Mouse (Mus musculus): Measurements from ENCODE around the gene Homer1. TPM values are rescaled to one million over a fixed set of nuclear protein-coding genes. Genes with fewer than 3 reads are reported as not detected.
A peak's percentile ranks its signal among the peaks of the same experiment; 100 is the strongest.

Gene Homer1
- polyA plus RNA-seq, 1 experiment from 2014 or later: 12.3 TPM

DNA sequence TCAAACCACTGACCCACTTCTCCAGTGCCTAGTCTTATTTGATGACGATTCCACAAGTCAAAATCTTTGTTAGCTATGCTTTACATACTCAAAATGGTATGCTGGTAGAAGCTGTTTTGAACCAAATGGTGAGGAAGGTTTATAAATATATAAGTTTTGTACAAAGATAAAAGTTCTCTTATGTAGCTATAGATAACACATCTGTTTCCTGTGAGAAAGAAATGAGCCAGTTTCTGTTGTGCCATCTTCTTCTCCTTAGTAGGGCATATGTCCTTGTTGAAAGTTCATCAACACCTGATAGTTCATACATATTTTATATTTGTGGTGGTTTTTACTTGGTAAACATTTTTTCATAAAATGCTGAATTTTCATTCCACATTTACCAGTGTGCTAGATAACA is 45.0 kb downstream of the Homer1 start:
- ATAC-seq (replicated peaks; ENCODE audit: low FRiP score) (no peak), DNase-seq (ENCODE audit: low spot score) (no peak)
- WGBS: 88% methylated on average over 1 of the region's 1 CpGs
- no peak overlapping the region for H3K4me3 ChIP-seq (ENCODE audit: low read depth, low read length)
- H3K9me3 ChIP-seq (ENCODE audit: control insufficient read depth, low read length): no peaks in the 10 kb centered on the region
- no peak overlapping the region for H3K27ac ChIP-seq (ENCODE audit: low read depth, low read length)
- no peak overlapping the region for H3K4me2 ChIP-seq (ENCODE audit: low read depth, low read length, severe bottlenecking)
- no peaks in the 10 kb centered on the region for H3K27me3 ChIP-seq (ENCODE audit: control insufficient read depth, insufficient read depth, low read length)
- no peak overlapping the region for H3K9ac ChIP-seq (ENCODE audit: low read length)
- H3K36me3 ChIP-seq (ENCODE audit: control insufficient read depth, insufficient read depth, low read length): no peaks in the 10 kb centered on the region
- no peaks in the 10 kb centered on the region for H3K4me1 ChIP-seq (replicated peaks; ENCODE audit: control insufficient read depth, insufficient read depth, low read length)

DNA sequence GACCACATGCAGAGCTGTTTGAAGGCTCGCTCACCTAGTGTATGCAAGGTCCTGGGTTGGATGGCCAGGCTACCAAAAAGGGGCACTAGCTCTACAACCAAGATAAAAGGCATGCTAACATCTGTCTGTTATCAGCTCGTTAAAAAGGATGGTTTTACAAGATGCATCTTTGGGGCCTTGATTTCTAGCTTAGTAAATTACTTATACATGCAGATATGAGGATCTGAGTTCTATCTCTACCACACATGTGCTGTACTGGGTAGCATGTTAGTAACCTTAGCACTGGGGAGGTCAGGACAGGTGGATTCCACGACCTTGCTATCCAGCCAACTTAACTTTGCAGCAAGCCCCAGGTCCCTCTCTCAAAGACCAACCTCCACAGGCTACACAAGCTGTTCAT is 46.4 kb downstream of the Homer1 start:
- no peak for ATAC-seq (replicated peaks; ENCODE audit: low FRiP score)

GRCm38 (mm10) chr13:93352030-93352429 is 52.6 kb downstream of the Homer1 start:
- H3K4me2 ChIP-seq (ENCODE audit: low read depth, low read length, severe bottlenecking): no peak overlapping the region
- H3K9ac ChIP-seq (ENCODE audit: low read length): no peak overlapping the region
- no peaks in the 10 kb centered on the region for H3K9me3 ChIP-seq (ENCODE audit: control insufficient read depth, low read length)
- ATAC-seq (replicated peaks; ENCODE audit: low FRiP score): no peak
- 71% methylated on average over 2 of the region's 2 CpGs for WGBS
- no peaks in the 10 kb centered on the region for H3K36me3 ChIP-seq (ENCODE audit: control insufficient read depth, insufficient read depth, low read length)
- no peak overlapping the region for H3K4me3 ChIP-seq (ENCODE audit: low read depth, low read length)
- DNase-seq (ENCODE audit: low spot score): no peak
- no peaks in the 10 kb centered on the region for H3K27me3 ChIP-seq (ENCODE audit: control insufficient read depth, insufficient read depth, low read length)
- H3K27ac ChIP-seq (ENCODE audit: low read depth, low read length): no peak overlapping the region
- no peaks in the 10 kb centered on the region for H3K4me1 ChIP-seq (replicated peaks; ENCODE audit: control insufficient read depth, insufficient read depth, low read length)

More for the DNA sequence above, 46.4 kb downstream of the Homer1 start:
- H3K9me3 ChIP-seq (ENCODE audit: control insufficient read depth, low read length): no peaks in the 10 kb centered on the region
- H3K36me3 ChIP-seq (ENCODE audit: control insufficient read depth, insufficient read depth, low read length): no peaks in the 10 kb centered on the region
- no peak overlapping the region for H3K4me2 ChIP-seq (ENCODE audit: low read depth, low read length, severe bottlenecking)
- no peak overlapping the region for H3K27ac ChIP-seq (ENCODE audit: low read depth, low read length)
- H3K4me3 ChIP-seq (ENCODE audit: low read depth, low read length): no peak overlapping the region
- 92% methylated on average over 3 of the region's 3 CpGs for WGBS
- no peak overlapping the region for H3K9ac ChIP-seq (ENCODE audit: low read length)
- H3K27me3 ChIP-seq (ENCODE audit: control insufficient read depth, insufficient read depth, low read length): no peaks in the 10 kb centered on the region
- no peak for DNase-seq (ENCODE audit: low spot score)
- H3K4me1 ChIP-seq (replicated peaks; ENCODE audit: control insufficient read depth, insufficient read depth, low read length): no peaks in the 10 kb centered on the region

DNA sequence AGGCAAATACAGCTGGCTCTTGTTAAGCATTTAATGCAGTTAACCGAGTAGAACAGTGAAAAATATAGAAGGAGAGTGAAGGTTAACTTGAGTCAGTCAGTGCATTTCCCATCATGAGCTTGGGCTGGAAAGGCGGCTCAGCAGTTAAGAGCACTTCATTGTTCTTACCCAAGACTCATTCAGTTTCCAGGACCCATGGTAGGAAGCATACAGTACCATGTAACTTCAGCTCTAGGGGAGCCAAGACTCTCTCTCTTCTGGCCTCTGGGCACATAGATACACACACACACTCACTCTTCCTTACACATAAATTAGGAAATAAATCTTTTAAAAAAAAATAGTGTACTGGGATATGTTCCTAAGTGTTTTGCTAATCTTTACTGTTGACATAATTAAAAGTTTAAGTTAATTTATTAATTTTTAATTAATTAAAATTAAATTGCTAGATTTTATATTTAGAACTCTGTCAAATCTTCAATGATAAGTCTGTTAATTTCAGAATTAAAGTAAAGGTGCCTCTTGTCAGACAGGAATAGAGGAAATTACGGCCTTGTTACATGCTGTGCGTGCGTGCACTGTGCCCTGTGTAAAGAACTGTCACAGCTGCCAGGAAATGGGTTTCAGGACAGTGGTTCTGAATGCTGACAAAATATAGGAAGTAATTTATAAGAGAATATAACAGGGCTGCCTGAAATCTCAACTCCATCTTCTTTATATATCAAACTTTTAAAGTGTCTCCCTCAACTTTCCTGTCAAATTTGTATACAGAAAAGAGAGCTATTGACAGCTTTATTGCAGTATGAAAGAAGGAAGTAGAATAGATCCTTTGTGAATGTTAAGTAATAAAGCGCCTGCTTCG is 55.2 kb downstream of the Homer1 start:
- H3K9me3 ChIP-seq (ENCODE audit: control insufficient read depth, low read length): no peaks in the 10 kb centered on the region
- DNase-seq (ENCODE audit: low spot score) (no peak), ATAC-seq (replicated peaks; ENCODE audit: low FRiP score) (no peak)
- H3K4me2 ChIP-seq (ENCODE audit: low read depth, low read length, severe bottlenecking): no peak overlapping the region
- H3K4me3 ChIP-seq (ENCODE audit: low read depth, low read length): no peak overlapping the region
- H3K27me3 ChIP-seq (ENCODE audit: control insufficient read depth, insufficient read depth, low read length): no peaks in the 10 kb centered on the region
- H3K4me1 ChIP-seq (replicated peaks; ENCODE audit: control insufficient read depth, insufficient read depth, low read length): no peaks in the 10 kb centered on the region
- H3K36me3 ChIP-seq (ENCODE audit: control insufficient read depth, insufficient read depth, low read length): no peaks in the 10 kb centered on the region
- H3K9ac ChIP-seq (ENCODE audit: low read length): no peak overlapping the region
- no peak overlapping the region for H3K27ac ChIP-seq (ENCODE audit: low read depth, low read length)
- 69% methylated on average over 7 of the region's 7 CpGs for WGBS

DNA sequence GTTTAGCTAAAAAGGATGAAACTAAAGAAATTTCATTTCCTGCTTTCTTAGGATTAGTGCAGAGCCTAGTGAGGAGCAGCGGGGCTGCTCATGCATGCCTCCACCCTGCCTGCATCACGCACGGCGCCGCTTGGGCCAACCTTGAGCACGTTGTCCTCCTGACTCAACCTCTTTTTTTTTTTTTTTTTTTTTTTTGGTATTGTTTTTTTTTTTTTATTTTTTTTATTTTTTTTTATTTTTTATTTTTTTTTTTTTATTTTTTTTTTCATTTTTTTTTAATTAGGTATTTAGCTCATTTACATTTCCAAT is 55.8 kb downstream of the Homer1 start:
- 83% methylated on average over 6 of the region's 6 CpGs for WGBS
- Histone ChIP-seq H3K4me2 (ENCODE audit: low read depth, low read length, severe bottlenecking) (no peak overlapping the region), H3K9ac (ENCODE audit: low read length) (no peak overlapping the region), H3K9me3 (ENCODE audit: control insufficient read depth, low read length) (no peaks in the 10 kb centered on the region), H3K27ac (ENCODE audit: low read depth, low read length) (no peak overlapping the region), H3K4me3 (ENCODE audit: low read depth, low read length) (no peak overlapping the region), H3K36me3 (ENCODE audit: control insufficient read depth, insufficient read depth, low read length) (no peaks in the 10 kb centered on the region), H3K27me3 (ENCODE audit: control insufficient read depth, insufficient read depth, low read length) (no peaks in the 10 kb centered on the region), H3K4me1 (replicated peaks; ENCODE audit: control insufficient read depth, insufficient read depth, low read length) (no peaks in the 10 kb centered on the region)
- DNase-seq (ENCODE audit: low spot score) (no peak), ATAC-seq (replicated peaks; ENCODE audit: low FRiP score) (0 out of 2 replicates have a peak, but pooled peaks have one; percentile 75)

GRCm38 (mm10) chr13:93358522-93358921 is 59.1 kb downstream of the Homer1 start:
- no peak overlapping the region for H3K4me3 ChIP-seq (ENCODE audit: low read depth, low read length)
- ATAC-seq (replicated peaks; ENCODE audit: low FRiP score): no peak
- H3K27ac ChIP-seq (ENCODE audit: low read depth, low read length): no peak overlapping the region
- 84% methylated on average over 1 of the region's 1 CpGs for WGBS
- H3K4me2 ChIP-seq (ENCODE audit: low read depth, low read length, severe bottlenecking): no peak overlapping the region
- H3K27me3 ChIP-seq (ENCODE audit: control insufficient read depth, insufficient read depth, low read length): no peaks in the 10 kb centered on the region
- H3K9ac ChIP-seq (ENCODE audit: low read length): no peak overlapping the region
- no peaks in the 10 kb centered on the region for H3K4me1 ChIP-seq (replicated peaks; ENCODE audit: control insufficient read depth, insufficient read depth, low read length)
- DNase-seq (ENCODE audit: low spot score): no peak
- no peaks in the 10 kb centered on the region for H3K9me3 ChIP-seq (ENCODE audit: control insufficient read depth, low read length)
- no peaks in the 10 kb centered on the region for H3K36me3 ChIP-seq (ENCODE audit: control insufficient read depth, insufficient read depth, low read length)

DNA sequence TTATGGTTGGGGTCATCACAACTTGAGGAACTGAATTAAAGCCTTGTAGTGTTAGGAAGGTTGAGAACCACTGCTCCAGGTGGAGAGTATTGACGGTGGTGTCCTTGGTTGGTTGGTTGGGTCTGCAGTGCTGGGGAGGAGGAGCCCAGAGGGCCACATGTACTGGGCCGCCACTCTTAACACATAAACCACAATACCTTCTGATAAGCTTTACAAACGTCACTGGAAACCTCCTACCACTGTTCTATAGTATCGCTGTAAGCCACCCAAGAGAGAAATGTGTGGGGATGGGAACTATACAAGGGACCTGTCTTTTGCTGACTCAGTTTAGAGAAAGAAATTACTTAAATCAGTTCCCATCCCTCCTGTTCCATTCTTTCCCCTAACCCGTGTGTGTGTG is 68.1 kb downstream of the Homer1 start:
- H3K9ac ChIP-seq (ENCODE audit: low read length): no peak overlapping the region
- H3K27ac ChIP-seq (ENCODE audit: low read depth, low read length): no peak overlapping the region
- H3K4me2 ChIP-seq (ENCODE audit: low read depth, low read length, severe bottlenecking): no peak overlapping the region
- H3K36me3 ChIP-seq (ENCODE audit: control insufficient read depth, insufficient read depth, low read length): no peaks in the 10 kb centered on the region
- no peaks in the 10 kb centered on the region for H3K4me1 ChIP-seq (replicated peaks; ENCODE audit: control insufficient read depth, insufficient read depth, low read length)
- ATAC-seq (replicated peaks; ENCODE audit: low FRiP score): no peak
- no peaks in the 10 kb centered on the region for H3K9me3 ChIP-seq (ENCODE audit: control insufficient read depth, low read length)
- H3K4me3 ChIP-seq (ENCODE audit: low read depth, low read length): no peak overlapping the region
- 87% methylated on average over 5 of the region's 5 CpGs for WGBS
- no peak for DNase-seq (ENCODE audit: low spot score)
- no peaks in the 10 kb centered on the region for H3K27me3 ChIP-seq (ENCODE audit: control insufficient read depth, insufficient read depth, low read length)

DNA sequence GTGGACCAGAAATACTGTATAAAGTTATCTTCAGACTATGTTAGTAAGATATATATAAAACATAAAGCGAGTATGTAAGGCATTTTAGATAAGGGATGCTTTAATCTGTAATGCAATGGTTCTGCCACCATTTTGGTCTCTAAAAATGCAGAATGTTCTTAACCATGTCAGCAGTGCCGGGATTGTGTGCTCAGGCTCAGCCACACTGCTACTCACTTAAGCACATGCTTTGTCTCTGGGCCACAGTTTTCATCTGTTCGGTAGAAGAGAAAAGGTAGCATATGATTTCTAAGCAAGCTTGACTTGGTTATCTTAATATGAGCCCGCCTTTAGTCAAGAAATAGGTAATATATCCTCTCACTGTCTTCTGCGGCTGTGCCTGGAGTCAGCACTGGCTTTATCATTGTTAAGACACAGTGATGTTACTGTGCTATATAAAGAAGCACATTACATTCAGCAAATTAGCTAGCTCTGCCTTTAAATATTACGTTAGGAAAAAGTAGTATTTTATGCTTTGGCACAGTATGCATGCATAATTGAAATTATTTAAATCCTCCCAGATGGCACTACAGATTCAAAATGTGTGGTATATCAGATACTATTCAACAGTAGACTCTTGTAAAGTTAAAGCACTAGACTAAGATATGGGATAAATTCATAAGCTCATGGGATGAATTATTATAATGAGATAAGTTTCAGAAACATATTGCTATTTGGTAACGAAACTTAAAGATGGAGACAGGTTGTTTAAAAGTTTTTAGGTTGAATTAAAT is 69.6 kb downstream of the Homer1 start:
- no peaks in the 10 kb centered on the region for H3K9me3 ChIP-seq (ENCODE audit: control insufficient read depth, low read length)
- 96% methylated on average over 7 of the region's 7 CpGs for WGBS
- ATAC-seq (replicated peaks; ENCODE audit: low FRiP score) (no peak), DNase-seq (ENCODE audit: low spot score) (no peak)
- H3K4me1 ChIP-seq (replicated peaks; ENCODE audit: control insufficient read depth, insufficient read depth, low read length): no peaks in the 10 kb centered on the region
- H3K27ac ChIP-seq (ENCODE audit: low read depth, low read length): no peak overlapping the region
- H3K9ac ChIP-seq (ENCODE audit: low read length): no peak overlapping the region
- no peaks in the 10 kb centered on the region for H3K36me3 ChIP-seq (ENCODE audit: control insufficient read depth, insufficient read depth, low read length)
- H3K4me3 ChIP-seq (ENCODE audit: low read depth, low read length): no peak overlapping the region
- no peaks in the 10 kb centered on the region for H3K27me3 ChIP-seq (ENCODE audit: control insufficient read depth, insufficient read depth, low read length)
- H3K4me2 ChIP-seq (ENCODE audit: low read depth, low read length, severe bottlenecking): no peak overlapping the region
